Mouse (Mus musculus) forebrain, embryonic 10.5 days (tissue): ENCODE measurements around the gene Fkbp10. TPM values are rescaled to one million over a fixed set of nuclear protein-coding genes. Genes with fewer than 3 reads are reported as not detected.

Source experiments
- DNase-seq: peaks from one replicate; pipeline ENCODE4 v3.0.0-alpha.2; 2017; ENCODE audit warnings: low spot score; ENCODE audit errors: extremely low spot score
- H3K27ac ChIP-seq: fragments of 300-500 bp; sonication (generic); 2 replicates; pipeline ENCODE4 v1.5.1; 2016; ENCODE audit warnings: mild to moderate bottlenecking
- H3K27me3 ChIP-seq: fragments of 300-500 bp; sonication (generic); 2 replicates; pipeline ENCODE4 v1.6.1; 2016; ENCODE audit warnings: mild to moderate bottlenecking; ENCODE audit not compliant: poor library complexity, severe bottlenecking
- H3K36me3 ChIP-seq: fragments of 300-500 bp; sonication (generic); replicated peaks from 2 replicates; pipeline ENCODE4 v1.6.1; 2016; ENCODE audit warnings: mild to moderate bottlenecking, moderate library complexity
- H3K4me1 ChIP-seq: fragments of 300-500 bp; sonication (generic); 2 replicates; pipeline ENCODE4 v1.6.1; 2016
- H3K4me3 ChIP-seq: fragments of 300-500 bp; sonication (generic); 2 replicates; pipeline ENCODE4 v1.5.1; 2016; ENCODE audit warnings: mild to moderate bottlenecking, moderate library complexity
- H3K9me3 ChIP-seq: fragments of 300-500 bp; sonication (generic); 2 replicates; pipeline ENCODE4 v1.6.1; 2016; ENCODE audit warnings: mild to moderate bottlenecking, moderate library complexity
- WGBS: fragments of 180-500 bp; shearing (Covaris S2); methylation state at CpG from one replicate; pipeline ENCODE4 v1.1.7; 2016; 5-methylcytosine and 5-hydroxymethylcytosine counted together
- polyA plus RNA-seq: library from polyadenylated mRNA; unstranded; fragments of >200 nt; fragmentation: Nextera tagmentation; extraction: Ambion mirVana; gene quantifications from 2 replicates; pipeline ENCODE4 v1.2.1, GENCODE M21; 2016

Fkbp10 gene
- polyA plus RNA-seq, 1 experiment from 2014 or later: 37.6 TPM

DNA sequence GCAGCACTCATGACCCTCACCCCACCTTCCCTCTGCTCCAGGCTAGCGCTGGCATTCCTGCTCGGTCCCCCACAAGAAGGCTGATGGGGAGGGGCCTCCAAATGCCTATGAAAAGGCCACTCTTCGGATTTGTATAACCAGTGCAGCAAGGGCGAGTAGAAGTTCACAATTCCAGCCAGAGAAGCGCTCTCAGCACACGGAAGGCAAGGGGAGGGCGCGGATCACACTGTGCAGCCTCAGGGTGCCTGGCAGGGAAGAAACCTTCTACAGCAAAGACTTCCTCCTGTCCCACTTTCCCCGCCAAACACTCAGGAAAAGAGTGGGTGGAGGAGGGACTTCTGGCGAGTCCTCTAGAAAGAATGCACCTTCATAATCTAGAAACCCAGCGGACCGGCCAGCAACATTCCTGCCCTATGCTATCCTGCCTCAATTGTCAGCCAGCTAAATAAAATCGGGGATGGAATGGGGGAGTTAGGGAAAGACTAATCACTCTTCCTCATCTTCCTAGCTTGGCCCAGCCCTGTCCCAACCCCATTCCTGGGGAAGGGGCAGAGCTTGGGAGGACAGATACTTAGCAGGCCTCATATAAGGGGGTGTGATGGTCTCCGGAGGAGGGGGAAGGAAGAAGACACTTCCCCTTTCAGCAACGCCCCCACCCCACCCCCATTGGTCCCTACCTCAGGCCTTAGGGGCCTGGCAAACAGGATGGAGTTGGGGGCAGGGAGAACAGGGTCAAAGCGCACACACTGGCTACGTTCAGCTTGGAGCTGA lies 19.5 kb upstream of the Fkbp10 start:
- H3K27me3 ChIP-seq: peaks cover 51% of the 10 kb centered on the region
- H3K4me1 ChIP-seq: peaks cover 51% of the 10 kb centered on the region
- 27% methylated on average over 17 of the region's 17 CpGs for WGBS
- DNase-seq: no peak
- H3K27ac ChIP-seq: peak overlapping the region; percentile 85; the same call in 1 of the 2 replicates
- peak overlapping the region; percentile 66 for H3K4me3 ChIP-seq
- no peaks in the 10 kb centered on the region for H3K9me3 ChIP-seq
- H3K36me3 ChIP-seq: no peaks in the 10 kb centered on the region; the same call in 1 of the 2 replicates

DNA sequence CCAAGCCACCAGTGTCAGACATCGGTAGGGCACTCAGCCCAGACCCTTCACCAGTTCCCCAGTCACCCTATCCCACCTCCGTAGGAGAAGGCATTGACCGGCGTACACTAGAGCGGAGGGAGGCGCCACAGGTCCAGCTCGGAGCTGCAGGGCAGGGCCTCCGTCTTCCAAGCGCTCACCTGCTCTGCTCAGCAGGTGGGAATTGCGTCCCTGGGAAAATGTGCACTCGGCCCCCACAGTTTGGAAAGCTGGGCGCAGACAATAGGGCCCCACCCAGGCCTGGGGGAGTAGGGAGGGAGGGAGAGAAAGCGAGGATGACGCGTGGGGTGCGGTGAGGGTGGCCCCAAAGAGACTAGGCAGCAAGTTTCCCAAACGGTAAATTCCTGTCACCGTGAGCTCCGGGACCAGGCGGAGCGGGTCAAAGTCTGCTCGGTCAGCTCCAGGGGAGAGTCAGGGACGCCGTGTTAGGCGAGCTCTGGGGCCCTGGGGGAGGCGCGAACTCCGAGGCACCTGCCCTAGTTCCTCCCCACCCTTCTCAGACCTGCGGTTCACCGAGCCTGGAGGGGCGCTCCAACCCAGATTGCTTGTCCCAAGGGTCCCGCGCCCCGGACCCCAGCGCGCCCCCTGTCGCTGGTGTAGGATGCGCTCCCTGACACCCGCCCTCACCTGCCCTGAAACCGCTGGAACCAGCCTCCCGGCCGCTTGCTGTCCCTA lies 18.5 kb upstream of the Fkbp10 start:
- DNase-seq: peak; percentile 27
- H3K4me1 ChIP-seq: peaks cover 44% of the 10 kb centered on the region
- H3K27me3 ChIP-seq: peaks cover 56% of the 10 kb centered on the region
- no peaks in the 10 kb centered on the region; the same call in 1 of the 2 replicates for H3K36me3 ChIP-seq
- no peaks in the 10 kb centered on the region for H3K9me3 ChIP-seq
- peak overlapping the region; percentile 66 for H3K4me3 ChIP-seq
- 3% methylated on average over 42 of the region's 42 CpGs for WGBS
- H3K27ac ChIP-seq: peak overlapping the region; percentile 85

DNA sequence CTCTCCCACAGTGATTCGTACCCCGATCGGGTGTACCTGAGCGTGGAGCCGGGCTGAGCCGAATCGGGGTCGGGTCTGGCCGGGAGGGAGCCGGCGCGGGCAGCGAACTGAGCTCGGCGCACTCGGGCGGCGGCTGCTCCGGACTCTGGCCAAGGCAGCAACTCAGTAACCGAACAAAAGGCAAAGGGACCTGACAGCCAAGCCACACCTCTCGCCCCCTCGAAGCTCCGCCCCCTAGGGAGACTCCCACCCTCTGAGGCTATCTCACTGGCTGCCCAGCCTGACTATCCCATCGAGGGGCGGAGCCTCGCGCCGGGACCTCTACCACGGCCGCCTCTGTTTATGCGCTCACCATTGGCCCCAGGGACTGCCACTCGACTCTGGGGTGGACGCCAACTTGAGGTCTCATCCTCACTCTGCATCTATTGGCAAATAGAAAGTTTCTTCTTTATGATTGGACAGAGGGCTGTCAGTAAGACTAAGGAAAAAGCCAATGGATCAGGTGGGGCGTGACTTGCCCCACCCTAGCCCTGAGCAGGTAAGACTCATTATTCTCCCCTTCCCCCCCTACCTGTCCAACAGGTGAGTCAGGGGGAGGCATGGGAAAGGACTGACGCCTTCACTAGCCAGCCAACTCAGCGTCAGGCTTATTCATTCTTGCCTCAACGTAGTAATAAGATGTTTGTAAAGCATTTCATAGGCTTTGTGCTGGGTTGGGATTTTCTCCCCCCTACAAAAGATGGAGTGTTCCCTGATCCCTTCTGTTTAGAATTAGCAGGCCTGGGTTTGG lies 17.7 kb upstream of the Fkbp10 start, which contains the start of gene Jup:
Gene Jup, minus strand, starts transcription at position 164 of the 790 bp plus-strand sequence.
- Histone ChIP-seq H3K36me3 (no peaks in the 10 kb centered on the region; the same call in 1 of the 2 replicates), H3K4me1 (peaks cover 49% of the 10 kb centered on the region), H3K9me3 (no peaks in the 10 kb centered on the region), H3K27ac (peak within 1 kb of the TSS; percentile 85), H3K27me3 (peaks cover 52% of the 10 kb centered on the region), H3K4me3 (peak within 1 kb of the TSS; percentile 66)
- under 1% methylated on average over 37 of the region's 37 CpGs for whole genome bisulfite sequencing
- DNase-seq: peak; percentile 96

DNA sequence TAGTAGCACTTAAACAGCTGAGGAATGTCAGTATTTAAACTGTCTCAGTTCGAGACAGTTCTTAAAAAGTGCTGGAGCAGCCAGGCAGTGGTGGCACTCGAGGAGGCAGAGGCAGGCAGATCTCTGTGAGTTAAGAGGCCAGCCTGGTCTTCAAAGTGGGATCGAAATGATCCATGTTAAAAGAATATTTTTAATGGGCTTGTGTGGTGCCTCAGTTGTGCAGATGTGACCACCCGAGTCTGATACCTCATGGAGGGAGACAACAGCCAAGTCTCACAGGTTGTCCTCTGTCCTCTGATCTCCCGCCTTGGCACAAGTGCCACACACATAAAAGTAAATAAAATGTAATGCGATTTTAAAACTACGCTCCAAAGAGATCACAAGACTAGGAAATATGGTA lies 17.0 kb upstream of the Fkbp10 start:
- Histone ChIP-seq H3K27ac (no peak overlapping the region), H3K4me1 (peaks cover 51% of the 10 kb centered on the region), H3K27me3 (peaks cover 45% of the 10 kb centered on the region), H3K4me3 (no peak overlapping the region), H3K36me3 (no peaks in the 10 kb centered on the region; the same call in 1 of the 2 replicates), H3K9me3 (no peaks in the 10 kb centered on the region)
- DNase-seq: no peak
- WGBS: 94% methylated on average over 7 of the region's 7 CpGs

DNA sequence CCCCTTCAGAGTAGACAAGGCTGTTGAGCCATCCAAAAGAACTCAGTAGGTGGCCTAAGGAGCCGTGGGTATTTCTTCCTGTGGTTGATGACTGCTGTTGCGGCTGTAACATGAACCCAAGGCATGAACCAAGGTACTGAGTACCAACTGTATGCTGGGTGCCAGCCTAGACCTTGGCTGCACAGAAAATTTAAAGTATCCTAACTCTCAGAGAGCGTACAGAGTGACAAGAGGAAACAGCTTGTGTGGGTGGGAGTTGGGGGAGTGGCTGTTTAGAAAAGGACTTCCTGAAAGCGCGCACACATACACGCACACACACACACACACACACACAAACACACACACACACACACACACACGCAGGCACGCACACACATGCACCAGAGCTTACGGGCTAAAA lies 16.2 kb upstream of the Fkbp10 start:
- Histone ChIP-seq H3K36me3 (no peaks in the 10 kb centered on the region), H3K4me3 (no peak overlapping the region), H3K4me1 (peaks cover 51% of the 10 kb centered on the region), H3K27me3 (peaks cover 37% of the 10 kb centered on the region), H3K9me3 (no peaks in the 10 kb centered on the region), H3K27ac (no peak overlapping the region)
- no peak for DNase-seq
- WGBS: 85% methylated on average over 9 of the region's 9 CpGs

DNA sequence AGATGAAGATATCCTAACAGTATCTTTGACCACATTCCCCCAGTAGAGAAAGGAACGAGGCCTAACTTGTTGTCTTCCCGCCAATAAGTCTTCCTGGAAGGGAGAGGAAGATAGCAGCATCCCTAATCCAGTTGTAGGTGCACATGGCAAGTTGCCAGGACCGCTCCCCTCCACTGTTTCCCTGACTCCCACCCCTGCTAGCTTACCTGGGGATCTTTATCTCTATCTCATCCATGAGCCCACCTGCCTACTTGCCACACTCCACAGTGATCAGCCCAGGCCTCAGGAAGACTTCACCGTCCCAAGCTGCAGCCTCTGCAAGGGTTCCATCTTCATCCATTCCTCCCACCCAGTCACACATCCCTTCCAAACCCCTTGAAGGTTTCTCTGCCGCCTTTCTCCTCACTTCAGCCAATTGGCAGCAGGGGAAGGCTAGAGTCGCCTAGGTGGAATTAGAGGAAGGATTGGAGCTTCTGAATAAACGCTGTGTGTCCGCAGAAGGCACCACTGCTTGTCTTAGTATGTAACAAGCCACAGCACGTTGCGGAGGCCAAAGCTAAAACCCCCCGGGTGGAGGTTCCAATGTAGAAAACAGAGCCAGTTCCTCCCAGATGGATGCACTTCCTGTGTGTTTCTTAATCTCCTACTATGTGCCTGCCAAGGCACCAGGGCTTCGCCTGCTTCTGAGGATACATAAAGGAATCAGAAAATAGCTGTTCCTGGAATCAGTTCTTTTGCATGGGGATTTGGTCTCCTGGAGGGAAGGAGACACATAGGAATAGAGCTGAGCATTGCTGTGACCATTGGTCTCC lies 15.6 kb upstream of the Fkbp10 start:
- H3K4me3 ChIP-seq: no peak overlapping the region
- H3K27ac ChIP-seq: no peak overlapping the region
- H3K9me3 ChIP-seq: no peaks in the 10 kb centered on the region
- no peak for DNase-seq
- 77% methylated on average over 12 of the region's 12 CpGs for WGBS
- no peaks in the 10 kb centered on the region for H3K36me3 ChIP-seq
- peaks cover 31% of the 10 kb centered on the region for H3K27me3 ChIP-seq
- H3K4me1 ChIP-seq: peaks cover 49% of the 10 kb centered on the region

DNA sequence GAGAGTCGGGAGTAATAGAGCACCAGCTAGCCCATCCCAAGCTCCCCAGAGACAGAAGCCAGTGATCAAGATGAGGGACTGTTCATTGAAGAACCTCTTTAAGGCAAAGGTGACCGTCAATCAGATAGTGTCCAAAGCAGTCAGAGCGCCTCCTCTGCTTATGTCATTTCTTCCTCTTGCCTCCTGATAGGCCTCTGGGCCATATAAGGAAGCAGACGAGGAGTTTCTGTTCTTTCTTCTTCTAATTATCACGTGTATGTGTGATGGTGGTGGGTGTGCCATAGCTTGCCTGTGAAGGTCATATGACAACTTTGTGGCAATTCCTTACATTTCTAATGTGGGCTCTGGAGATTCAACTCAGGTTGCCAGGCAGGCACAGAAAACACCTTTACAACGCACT lies 14.7 kb upstream of the Fkbp10 start:
- Histone ChIP-seq H3K9me3 (no peaks in the 10 kb centered on the region), H3K4me1 (peaks cover 40% of the 10 kb centered on the region), H3K27ac (no peak overlapping the region), H3K27me3 (peaks cover 21% of the 10 kb centered on the region), H3K36me3 (no peaks in the 10 kb centered on the region), H3K4me3 (no peak overlapping the region)
- DNase-seq: no peak
- WGBS: 86% methylated on average over 6 of the region's 6 CpGs

DNA sequence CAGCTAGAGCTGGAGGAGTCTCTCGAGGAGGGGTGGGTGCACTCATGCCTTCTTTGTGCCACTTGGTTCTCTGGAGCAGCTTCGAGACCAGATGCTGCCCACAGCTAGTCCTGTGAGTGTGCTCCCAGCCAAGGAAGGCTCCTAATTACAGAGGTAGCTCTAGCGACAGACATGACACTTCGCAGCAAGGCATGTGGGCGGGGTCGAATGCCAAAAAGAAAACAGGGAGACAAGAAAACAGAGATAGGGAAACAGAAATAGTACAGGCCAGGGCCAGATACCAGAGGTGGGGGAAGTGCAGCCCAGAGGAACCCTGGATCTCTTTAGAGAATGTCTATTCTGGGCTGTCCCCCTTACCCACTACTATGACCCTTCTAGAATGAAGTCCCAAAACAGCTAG lies 13.3 kb upstream of the Fkbp10 start:
- no peak for DNase-seq
- H3K4me3 ChIP-seq: no peak overlapping the region
- 52% methylated on average over 6 of the region's 6 CpGs for WGBS
- H3K27me3 ChIP-seq: peaks cover 8% of the 10 kb centered on the region
- H3K4me1 ChIP-seq: peaks cover 26% of the 10 kb centered on the region
- H3K9me3 ChIP-seq: no peaks in the 10 kb centered on the region
- H3K27ac ChIP-seq: no peak overlapping the region
- no peaks in the 10 kb centered on the region for H3K36me3 ChIP-seq

DNA sequence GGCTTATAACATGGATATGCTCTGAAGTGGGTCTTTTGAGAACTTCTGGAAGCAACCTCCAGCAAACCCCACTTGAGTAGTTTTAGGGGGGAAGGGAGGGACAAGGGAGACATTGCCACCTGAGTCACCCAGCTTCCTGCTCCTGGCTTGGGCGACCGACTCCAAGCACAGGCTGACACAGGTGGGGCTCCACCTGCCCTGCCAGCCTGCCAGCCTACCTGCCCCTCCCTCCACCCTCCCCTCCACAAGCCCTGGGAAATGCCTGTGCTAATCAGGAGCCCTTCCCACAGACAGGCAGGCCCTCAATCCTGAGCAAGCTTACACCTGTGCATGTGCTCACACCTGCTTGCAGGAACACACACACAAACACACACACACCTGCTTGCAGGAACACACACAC lies 12.8 kb upstream of the Fkbp10 start:
- H3K4me3 ChIP-seq: no peak overlapping the region
- peaks cover 22% of the 10 kb centered on the region for H3K4me1 ChIP-seq
- no peak for DNase-seq
- 77% methylated on average over 2 of the region's 2 CpGs for WGBS
- no peaks in the 10 kb centered on the region for H3K36me3 ChIP-seq
- H3K27me3 ChIP-seq: peaks cover 5% of the 10 kb centered on the region; the same call in 1 of the 2 replicates
- no peak overlapping the region for H3K27ac ChIP-seq
- no peaks in the 10 kb centered on the region for H3K9me3 ChIP-seq

DNA sequence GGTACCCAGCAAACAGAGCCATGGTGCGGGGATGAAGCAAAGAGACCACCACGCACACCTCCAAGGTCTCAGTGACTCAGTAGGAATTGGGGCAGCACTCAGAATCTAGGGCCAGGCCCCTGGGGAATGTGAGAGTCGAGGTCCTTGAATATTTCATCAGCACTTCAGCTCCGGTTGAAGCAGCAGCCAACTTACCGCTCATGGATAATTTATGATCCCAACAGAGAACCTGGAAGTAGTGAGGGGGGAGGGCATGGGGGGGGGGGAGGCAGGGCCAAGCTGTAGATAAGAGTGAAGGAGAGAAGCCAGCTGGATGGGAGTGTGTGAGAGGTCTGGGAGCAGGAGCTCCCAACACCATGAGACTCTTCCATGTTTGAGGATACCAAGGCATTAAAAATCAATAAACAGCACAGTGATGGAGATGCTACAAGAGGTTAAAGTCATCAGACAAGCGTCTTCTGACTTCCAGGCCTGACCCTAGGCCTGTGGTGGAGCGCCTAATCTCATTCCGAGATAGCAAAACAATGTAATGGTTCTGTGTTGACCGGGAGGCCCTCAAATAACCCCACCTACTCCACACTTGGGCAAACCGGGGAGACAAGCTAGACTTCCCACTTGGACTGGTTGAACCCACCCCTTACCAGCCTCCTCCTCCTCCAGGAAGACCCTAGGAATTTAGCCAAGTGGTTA lies 11.9 kb upstream of the Fkbp10 start:
- Histone ChIP-seq H3K27me3 (peaks cover 5% of the 10 kb centered on the region; the same call in 1 of the 2 replicates), H3K4me3 (no peak overlapping the region), H3K27ac (no peak overlapping the region), H3K9me3 (no peaks in the 10 kb centered on the region), H3K36me3 (peaks cover 6% of the 10 kb centered on the region; the same call in 1 of the 2 replicates), H3K4me1 (peaks cover 23% of the 10 kb centered on the region)
- WGBS: 92% methylated on average over 10 of the region's 10 CpGs
- DNase-seq: no peak

DNA sequence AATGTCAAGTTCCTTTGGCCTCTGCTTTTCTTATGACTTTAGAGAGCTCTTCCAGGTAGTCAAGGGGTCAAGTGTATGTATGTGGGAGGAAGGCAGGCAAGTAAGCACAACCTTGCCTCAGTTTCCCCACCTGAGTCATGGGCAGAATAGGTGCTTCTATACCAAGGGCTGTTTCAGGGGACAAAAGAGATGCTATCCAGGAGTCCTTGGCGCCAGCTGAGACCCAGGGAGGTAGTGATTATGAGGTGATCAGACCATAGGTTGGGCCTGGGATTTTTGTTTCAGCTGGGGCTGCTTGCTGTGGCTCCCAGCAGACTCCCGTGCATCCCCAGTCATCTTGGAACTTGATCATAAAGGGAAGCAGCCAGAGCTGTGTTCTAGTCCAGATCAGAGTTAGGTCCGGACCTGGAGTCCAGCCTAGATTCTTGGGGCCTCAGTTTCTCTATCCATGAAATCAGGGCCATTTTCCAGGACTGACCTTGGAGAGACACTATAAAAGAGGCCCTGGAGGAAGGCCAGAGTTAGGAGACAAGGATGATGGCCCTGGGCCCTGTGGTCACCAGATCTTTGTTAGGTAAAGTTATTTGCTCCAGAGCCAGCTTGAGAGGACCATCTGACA lies 10.9 kb upstream of the Fkbp10 start:
- H3K4me1 ChIP-seq: peaks cover 20% of the 10 kb centered on the region
- H3K27ac ChIP-seq: no peak overlapping the region
- DNase-seq: no peak
- peaks cover 5% of the 10 kb centered on the region; the same call in 1 of the 2 replicates for H3K27me3 ChIP-seq
- H3K9me3 ChIP-seq: no peaks in the 10 kb centered on the region
- no peak overlapping the region for H3K4me3 ChIP-seq
- H3K36me3 ChIP-seq: peaks cover 16% of the 10 kb centered on the region
- WGBS: 88% methylated on average over 3 of the region's 3 CpGs
